Mouse (Mus musculus): Measurements from ENCODE around the gene Ccdc85c. TPM values are rescaled to one million over a fixed set of nuclear protein-coding genes. Genes with fewer than 3 reads are reported as not detected.

Gene Ccdc85c
- 4.2 and 4.6 TPM in 2 replicates for polyA plus RNA-seq (2015; fragmentation: Nextera tagmentation; extraction: Ambion mirVana)

DNA sequence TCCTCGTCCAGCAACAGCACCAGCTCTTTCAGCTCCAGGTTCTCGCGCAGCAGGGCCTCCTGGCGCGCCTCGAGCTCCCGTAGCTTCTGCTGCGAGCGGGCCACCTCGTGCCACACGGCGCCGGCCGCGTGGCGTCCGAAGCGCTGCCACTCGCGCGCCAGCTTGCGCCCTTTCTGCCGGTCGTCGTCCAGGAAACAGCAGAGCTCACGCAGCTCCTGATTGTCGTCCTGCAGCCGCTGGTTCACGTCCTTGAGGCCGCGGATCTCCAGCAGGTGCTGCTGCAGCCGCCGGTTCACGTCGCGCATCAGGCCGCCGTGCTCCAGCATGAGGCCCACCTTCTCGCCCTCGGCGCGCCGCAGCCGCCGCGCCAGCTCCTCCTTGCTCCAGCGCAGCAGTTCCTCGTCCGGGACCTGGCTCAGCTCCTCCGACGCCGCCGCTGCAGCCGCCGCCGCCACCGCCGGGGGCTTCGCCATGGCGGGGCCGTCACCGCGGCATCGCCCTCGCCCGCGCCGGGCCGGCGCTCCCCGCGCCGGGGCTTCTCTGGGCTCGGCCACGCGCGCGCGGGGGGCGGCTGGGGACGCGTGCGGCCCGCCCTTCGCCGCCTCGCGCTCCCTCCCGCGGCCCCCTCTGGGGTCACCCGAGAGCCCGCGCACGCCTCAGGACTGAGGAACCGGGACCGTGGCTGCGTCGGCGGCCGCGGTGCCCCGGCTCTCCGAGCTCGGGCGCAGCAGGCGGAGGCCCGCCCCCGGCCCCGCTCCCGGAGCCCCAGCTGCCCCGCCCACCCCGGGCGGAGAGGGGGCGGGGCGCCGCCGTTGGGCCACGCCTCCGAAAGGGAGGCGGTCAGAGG, at the start of gene Ccdc85c:
Gene Ccdc85c (minus strand): TSS at position 765 of the 847 bp plus-strand sequence.
- ATAC-seq (replicated peaks; ENCODE audit: extremely low read depth, insufficient read depth, low FRiP score), result peak; percentile 1; the same call in 1 of the 2 replicates
- Histone ChIP-seq H3K4me1 (ENCODE audit: control insufficient read depth, insufficient read depth, low read length) (peaks cover 47% of the 10 kb centered on the region), H3K9me3 (replicated peaks; ENCODE audit: control insufficient read depth, low read length) (no peaks in the 10 kb centered on the region), H3K9ac (ENCODE audit: low read length) (peak within 1 kb of the TSS; percentile 88), H3K36me3 (ENCODE audit: control insufficient read depth, insufficient read depth) (no peaks in the 10 kb centered on the region), H3K27ac (ENCODE audit: low read length) (peak within 1 kb of the TSS; percentile 76), H3K4me2 (ENCODE audit: low read depth, low read length) (peak within 1 kb of the TSS; percentile 98), H3K27me3 (ENCODE audit: control insufficient read depth, insufficient read depth, low read length) (0 out of 2 replicates have a peak, but pooled peaks cover 4% of the 10 kb centered on the region), H3K4me3 (ENCODE audit: low read length) (peak within 1 kb of the TSS; percentile 81)
- under 1% methylated on average over 112 of the region's 120 CpGs for WGBS

GRCm38 (mm10) chr12:108320096-108320495, 44.9 kb upstream of the Ccdc85c start:
- Histone ChIP-seq H3K9me3 (replicated peaks; ENCODE audit: control insufficient read depth, low read length) (no peaks in the 10 kb centered on the region), H3K4me3 (ENCODE audit: low read length) (no peak overlapping the region), H3K4me2 (ENCODE audit: low read depth, low read length) (no peak overlapping the region), H3K9ac (ENCODE audit: low read length) (no peak overlapping the region), H3K36me3 (ENCODE audit: control insufficient read depth, insufficient read depth) (no peaks in the 10 kb centered on the region), H3K27ac (ENCODE audit: low read length) (no peak overlapping the region), H3K4me1 (ENCODE audit: control insufficient read depth, insufficient read depth, low read length) (peaks cover 2% of the 10 kb centered on the region), H3K27me3 (ENCODE audit: control insufficient read depth, insufficient read depth, low read length) (peaks cover 43% of the 10 kb centered on the region)
- ATAC-seq (replicated peaks; ENCODE audit: extremely low read depth, insufficient read depth, low FRiP score), result no peak
- WGBS, result 30% methylated on average over 8 of the region's 8 CpGs

- Histone ChIP-seq H3K4me3 (ENCODE audit: low read length) (peak overlapping the region; percentile 31), H3K9me3 (replicated peaks; ENCODE audit: control insufficient read depth, low read length) (no peaks in the 10 kb centered on the region), H3K36me3 (ENCODE audit: control insufficient read depth, insufficient read depth) (no peaks in the 10 kb centered on the region), H3K27me3 (ENCODE audit: control insufficient read depth, insufficient read depth, low read length) (peaks cover 40% of the 10 kb centered on the region), H3K9ac (ENCODE audit: low read length) (no peak overlapping the region), H3K27ac (ENCODE audit: low read length) (no peak overlapping the region), H3K4me1 (ENCODE audit: control insufficient read depth, insufficient read depth, low read length) (peaks cover 2% of the 10 kb centered on the region), H3K4me2 (ENCODE audit: low read depth, low read length) (peak overlapping the region; percentile 48)
- ATAC-seq (replicated peaks; ENCODE audit: extremely low read depth, insufficient read depth, low FRiP score), result no peak
- WGBS, result 10% methylated on average over 36 of the region's 37 CpGs
Observed at GRCm38 (mm10) chr12:108318499-108318898, 43.3 kb upstream of the Ccdc85c start.

GRCm38 (mm10) chr12:108317826-108318430, 42.7 kb upstream of the Ccdc85c start:
- WGBS, result 22% methylated on average over 18 of the region's 18 CpGs
- Histone ChIP-seq H3K4me1 (ENCODE audit: control insufficient read depth, insufficient read depth, low read length) (peaks cover 2% of the 10 kb centered on the region), H3K27ac (ENCODE audit: low read length) (no peak overlapping the region), H3K4me2 (ENCODE audit: low read depth, low read length) (peak overlapping the region; percentile 48), H3K27me3 (ENCODE audit: control insufficient read depth, insufficient read depth, low read length) (peaks cover 40% of the 10 kb centered on the region), H3K9ac (ENCODE audit: low read length) (no peak overlapping the region), H3K9me3 (replicated peaks; ENCODE audit: control insufficient read depth, low read length) (no peaks in the 10 kb centered on the region), H3K4me3 (ENCODE audit: low read length) (peak overlapping the region; percentile 31), H3K36me3 (ENCODE audit: control insufficient read depth, insufficient read depth) (no peaks in the 10 kb centered on the region)
- ATAC-seq (replicated peaks; ENCODE audit: extremely low read depth, insufficient read depth, low FRiP score), result no peak

DNA sequence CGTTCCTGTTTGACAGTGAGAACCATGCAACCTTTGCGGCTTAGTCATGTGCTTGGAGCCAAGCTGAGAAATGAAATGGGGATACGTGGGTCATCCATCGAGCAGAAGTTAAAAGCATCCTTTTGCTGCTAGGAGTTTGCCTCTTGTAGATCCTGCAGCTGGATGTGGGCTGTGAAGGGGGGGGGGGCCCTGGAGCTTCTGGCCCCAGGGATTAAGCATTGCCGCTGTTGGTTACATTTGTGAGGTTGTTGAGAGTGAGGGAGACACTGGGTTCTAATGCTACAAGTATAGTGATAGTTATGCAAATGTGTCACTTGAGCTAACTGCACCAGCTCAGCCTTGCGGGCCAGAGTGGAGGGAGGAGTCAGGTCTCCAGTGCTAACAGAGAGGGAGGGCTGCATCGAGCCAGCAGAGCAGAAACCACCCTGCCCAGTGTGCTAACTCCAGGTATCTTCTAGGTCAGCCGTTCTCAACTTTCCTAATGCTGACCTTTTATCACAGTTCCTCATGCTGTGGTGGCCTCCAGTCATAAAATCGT, 42.0 kb upstream of the Ccdc85c start:
- Histone ChIP-seq H3K4me2 (ENCODE audit: low read depth, low read length) (no peak overlapping the region), H3K4me3 (ENCODE audit: low read length) (no peak overlapping the region), H3K27ac (ENCODE audit: low read length) (no peak overlapping the region), H3K4me1 (ENCODE audit: control insufficient read depth, insufficient read depth, low read length) (peaks cover 2% of the 10 kb centered on the region), H3K36me3 (ENCODE audit: control insufficient read depth, insufficient read depth) (no peaks in the 10 kb centered on the region), H3K9me3 (replicated peaks; ENCODE audit: control insufficient read depth, low read length) (no peaks in the 10 kb centered on the region), H3K9ac (ENCODE audit: low read length) (no peak overlapping the region), H3K27me3 (ENCODE audit: control insufficient read depth, insufficient read depth, low read length) (peaks cover 40% of the 10 kb centered on the region)
- WGBS, result 12% methylated on average over 9 of the region's 9 CpGs
- ATAC-seq (replicated peaks; ENCODE audit: extremely low read depth, insufficient read depth, low FRiP score), result no peak; the same call in 1 of the 2 replicates

GRCm38 (mm10) chr12:108316655-108317054, 41.4 kb upstream of the Ccdc85c start:
- H3K36me3 ChIP-seq (ENCODE audit: control insufficient read depth, insufficient read depth), result no peaks in the 10 kb centered on the region
- no peak overlapping the region for H3K4me2 ChIP-seq (ENCODE audit: low read depth, low read length)
- peaks cover 2% of the 10 kb centered on the region for H3K4me1 ChIP-seq (ENCODE audit: control insufficient read depth, insufficient read depth, low read length)
- H3K9me3 ChIP-seq (replicated peaks; ENCODE audit: control insufficient read depth, low read length), result no peaks in the 10 kb centered on the region
- H3K27me3 ChIP-seq (ENCODE audit: control insufficient read depth, insufficient read depth, low read length), result peaks cover 40% of the 10 kb centered on the region
- no peak overlapping the region for H3K27ac ChIP-seq (ENCODE audit: low read length)
- no peak overlapping the region for H3K9ac ChIP-seq (ENCODE audit: low read length)
- ATAC-seq (replicated peaks; ENCODE audit: extremely low read depth, insufficient read depth, low FRiP score), result no peak
- 51% methylated on average over 6 of the region's 6 CpGs for WGBS
- no peak overlapping the region for H3K4me3 ChIP-seq (ENCODE audit: low read length)

- peaks cover 40% of the 10 kb centered on the region for H3K27me3 ChIP-seq (ENCODE audit: control insufficient read depth, insufficient read depth, low read length)
- no peak for ATAC-seq (replicated peaks; ENCODE audit: extremely low read depth, insufficient read depth, low FRiP score)
- H3K36me3 ChIP-seq (ENCODE audit: control insufficient read depth, insufficient read depth), result no peaks in the 10 kb centered on the region
- no peaks in the 10 kb centered on the region for H3K9me3 ChIP-seq (replicated peaks; ENCODE audit: control insufficient read depth, low read length)
- H3K9ac ChIP-seq (ENCODE audit: low read length), result no peak overlapping the region
- no peak overlapping the region for H3K4me3 ChIP-seq (ENCODE audit: low read length)
- H3K4me1 ChIP-seq (ENCODE audit: control insufficient read depth, insufficient read depth, low read length), result peaks cover 2% of the 10 kb centered on the region
- no peak overlapping the region for H3K27ac ChIP-seq (ENCODE audit: low read length)
- no peak overlapping the region for H3K4me2 ChIP-seq (ENCODE audit: low read depth, low read length)
- WGBS, result 27% methylated on average over 10 of the region's 10 CpGs
Observed at GRCm38 (mm10) chr12:108315818-108316217, 40.6 kb upstream of the Ccdc85c start.

DNA sequence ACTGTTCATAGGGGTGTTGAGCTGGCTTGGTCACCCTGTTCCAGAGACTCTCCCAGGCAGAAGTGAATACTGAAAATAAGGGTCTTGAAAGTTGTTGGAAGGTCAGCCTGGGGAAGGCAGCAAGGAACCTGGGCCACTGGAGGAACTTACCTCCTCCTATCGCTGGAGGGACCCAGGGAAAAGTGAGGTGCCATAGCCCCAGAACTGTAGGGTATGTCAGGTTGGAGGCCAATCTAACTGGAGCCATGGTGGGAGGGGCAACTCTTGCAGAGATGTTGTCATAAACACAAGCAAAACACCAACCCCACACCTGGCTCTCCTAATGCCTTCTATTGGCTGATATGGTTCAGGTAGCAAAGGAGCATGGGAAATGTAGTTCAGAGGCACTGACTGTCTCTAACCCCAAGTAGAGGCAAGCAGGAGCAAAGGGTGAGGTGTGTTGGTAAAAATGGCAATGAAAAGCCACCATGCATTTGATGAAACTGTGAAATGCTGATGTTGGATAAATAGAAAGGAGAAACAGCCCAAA, 38.1 kb upstream of the Ccdc85c start:
- WGBS, result 88% methylated on average over 1 of the region's 1 CpGs
- Histone ChIP-seq H3K27me3 (ENCODE audit: control insufficient read depth, insufficient read depth, low read length) (peaks cover 22% of the 10 kb centered on the region), H3K27ac (ENCODE audit: low read length) (no peak overlapping the region), H3K9me3 (replicated peaks; ENCODE audit: control insufficient read depth, low read length) (no peaks in the 10 kb centered on the region), H3K36me3 (ENCODE audit: control insufficient read depth, insufficient read depth) (no peaks in the 10 kb centered on the region), H3K4me1 (ENCODE audit: control insufficient read depth, insufficient read depth, low read length) (peaks cover 2% of the 10 kb centered on the region), H3K9ac (ENCODE audit: low read length) (no peak overlapping the region), H3K4me3 (ENCODE audit: low read length) (no peak overlapping the region), H3K4me2 (ENCODE audit: low read depth, low read length) (no peak overlapping the region)
- no peak for ATAC-seq (replicated peaks; ENCODE audit: extremely low read depth, insufficient read depth, low FRiP score)

All from heart, embryonic 16.5 days (tissue).